13 mouse cellular contexts compared by ENCODE assay signal in the genomic region with DNA sequence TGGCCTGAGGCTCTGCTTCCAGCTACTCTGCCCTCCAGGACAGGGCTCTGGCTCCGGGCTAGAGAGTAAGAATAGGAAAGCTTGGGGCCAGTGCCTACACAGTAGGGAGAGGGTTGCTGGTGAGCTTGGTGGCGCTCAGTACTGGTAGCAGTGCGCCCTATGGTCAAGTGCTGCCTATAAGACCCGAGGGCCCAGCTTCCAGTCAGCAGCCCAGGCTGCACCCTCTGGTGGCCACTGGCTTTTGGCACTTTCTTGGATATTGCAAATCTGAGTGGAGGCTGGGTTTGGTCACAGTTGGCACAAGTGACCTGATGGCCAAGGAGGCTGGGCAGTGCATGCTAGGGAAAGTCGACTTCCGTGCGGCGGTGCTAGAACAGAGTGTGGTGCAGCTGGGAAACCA. TPM values are rescaled to one million over a fixed set of nuclear protein-coding genes. Genes with fewer than 3 reads are reported as not detected.
DNase-seq lines count a peak whose midpoint lies in the region; ATAC-seq and TF ChIP-seq lines count a peak whose summit lies in the region.
"Had no signal": no experiment of that assay in that cellular context is flagged by ENCODE, and none has a peak within 500 bp of the region (broad histone marks: within the 10 kb centered on the region; RNA-seq: fewer than 3 reads in every experiment).

No protein-coding gene starts in this region.

- ATAC-seq in kidney, embryonic 16.5 days (ENCODE audit: low FRiP score, low TSS enrichment): no peak
- no peak for ATAC-seq in kidney, embryonic 14.5 days (ENCODE audit: low FRiP score, low TSS enrichment)
- ATAC-seq in hindbrain, embryonic 12.5 days (ENCODE audit: low FRiP score): no peak

- DNase-seq in kidney, adult 18-20 months: peak; percentile 52
- peak; percentile 14 for DNase-seq in NIH3T3 (ENCODE audit: low read depth)
- no peak for DNase-seq in brain, embryonic 14.5 days (ENCODE audit: low read depth)
- no peak for DNase-seq in left cerebral cortex, postnatal 4 days
- DNase-seq: right cerebral cortex, adult 18-20 months had no signal

- no peak overlapping the region for H3K4me2 ChIP-seq in kidney, embryonic 16.5 days (replicated peaks; ENCODE audit: low read depth, low read length)
- H3K4me2 ChIP-seq in kidney, embryonic 14.5 days (replicated peaks; ENCODE audit: low read depth, low read length): no peak overlapping the region
- no peak overlapping the region for H3K4me2 ChIP-seq in hindbrain, embryonic 12.5 days (replicated peaks)
- H3K4me2 ChIP-seq: midbrain, embryonic 12.5 days; neural tube, embryonic 13.5 days had no signal

- no peaks in the 10 kb centered on the region for H3K9me3 ChIP-seq in kidney, embryonic 16.5 days (ENCODE audit: low read length)
- H3K9me3 ChIP-seq in kidney, embryonic 14.5 days (ENCODE audit: control insufficient read depth, low read length): no peaks in the 10 kb centered on the region
- no peaks in the 10 kb centered on the region for H3K9me3 ChIP-seq in hindbrain, embryonic 12.5 days (replicated peaks)
- H3K9me3 ChIP-seq: heart, embryonic 10.5 days; hindbrain, embryonic 10.5 days; midbrain, embryonic 12.5 days; neural tube, embryonic 13.5 days had no signal

- peaks cover 36% of the 10 kb centered on the region for H3K36me3 ChIP-seq in kidney, embryonic 16.5 days (ENCODE audit: insufficient read depth, low read length)
- peaks cover 55% of the 10 kb centered on the region for H3K36me3 ChIP-seq in kidney, embryonic 14.5 days (ENCODE audit: control insufficient read depth, insufficient read depth, low read length)
- peaks cover 82% of the 10 kb centered on the region for H3K36me3 ChIP-seq in hindbrain, embryonic 12.5 days

- no peak for TF ChIP-seq POLR2A in brain, embryonic 14.5 days (IDR thresholded peaks at IDR 0.05; ENCODE audit: borderline replicate concordance, extremely low read depth, insufficient read depth, insufficient read length, poor library complexity, severe bottlenecking)

- TF ChIP-seq CTCF in brain, embryonic 14.5 days (IDR thresholded peaks at IDR 0.05; ENCODE audit: borderline replicate concordance, extremely low read depth, insufficient read depth, insufficient read length): peak; percentile 14; the same call in 1 of the 2 replicates

- no peak overlapping the region for H3K4me3 ChIP-seq in kidney, embryonic 16.5 days (ENCODE audit: low read length)
- H3K4me3 ChIP-seq in kidney, embryonic 14.5 days (ENCODE audit: low read length): no peak overlapping the region
- H3K4me3 ChIP-seq in hindbrain, embryonic 12.5 days: no peak overlapping the region
- H3K4me3 ChIP-seq: erythroblast, embryonic 14.5 days; heart, embryonic 10.5 days; hindbrain, embryonic 10.5 days; midbrain, embryonic 12.5 days; neural tube, embryonic 13.5 days had no signal

- 91% methylated on average over 8 of the region's 8 CpGs for WGBS in kidney, embryonic 16.5 days
- 90% methylated on average over 8 of the region's 8 CpGs for WGBS in kidney, embryonic 14.5 days
- WGBS in hindbrain, embryonic 12.5 days: 93% methylated on average over 8 of the region's 8 CpGs

- H3K9ac ChIP-seq in kidney, embryonic 16.5 days (replicated peaks; ENCODE audit: low read length): no peak overlapping the region
- H3K9ac ChIP-seq in kidney, embryonic 14.5 days (ENCODE audit: low read depth, low read length): no peak overlapping the region
- H3K9ac ChIP-seq in hindbrain, embryonic 12.5 days: no peak overlapping the region
- H3K9ac ChIP-seq: midbrain, embryonic 12.5 days; neural tube, embryonic 13.5 days had no signal

- no peaks in the 10 kb centered on the region for H3K27me3 ChIP-seq in kidney, embryonic 16.5 days (ENCODE audit: insufficient read depth, low read length)
- no peaks in the 10 kb centered on the region for H3K27me3 ChIP-seq in kidney, embryonic 14.5 days (ENCODE audit: control insufficient read depth, insufficient read depth, low read length)
- H3K27me3 ChIP-seq in hindbrain, embryonic 12.5 days: no peaks in the 10 kb centered on the region
- H3K27me3 ChIP-seq: midbrain, embryonic 12.5 days; neural tube, embryonic 13.5 days had no signal

- H3K4me1 ChIP-seq in kidney, embryonic 16.5 days (ENCODE audit: insufficient read depth, low read length): peaks cover 8% of the 10 kb centered on the region; the same call in 1 of the 2 replicates
- H3K4me1 ChIP-seq in kidney, embryonic 14.5 days (ENCODE audit: control insufficient read depth, insufficient read depth, low read length): peaks cover 7% of the 10 kb centered on the region
- H3K4me1 ChIP-seq in hindbrain, embryonic 12.5 days: no peaks in the 10 kb centered on the region
- H3K4me1 ChIP-seq: hindbrain, embryonic 10.5 days; midbrain, embryonic 12.5 days had no signal

- no peak overlapping the region for H3K27ac ChIP-seq in kidney, embryonic 16.5 days (ENCODE audit: low read length)
- 0 out of 2 replicates have a peak overlapping the region, but pooled peaks have one; percentile 14 for H3K27ac ChIP-seq in kidney, embryonic 14.5 days (ENCODE audit: low read depth, low read length)
- H3K27ac ChIP-seq in hindbrain, embryonic 12.5 days: no peak overlapping the region
- H3K27ac ChIP-seq: hindbrain, embryonic 10.5 days; midbrain, embryonic 12.5 days; neural tube, embryonic 13.5 days had no signal

- intact Hi-C loops in left cerebral cortex, postnatal 4 days (cut with DNase I): no loop called here

RNA-seq across cellular contexts. Expression of a gene that starts 29.1 kb away (rescaled TPM):
- polyA plus RNA-seq in kidney, embryonic 16.5 days (2015; fragmentation: Nextera tagmentation; extraction: Ambion mirVana): 20.7 and 25.7 TPM in 2 replicates
- polyA plus RNA-seq in brain, embryonic 14.5 days (2012; rRNA removed): 45.5 and 46.2 TPM in 2 replicates
- 15.3 and 28.6 TPM in 2 replicates for polyA plus RNA-seq in kidney, embryonic 14.5 days (2014; fragmentation: Nextera tagmentation; extraction: Ambion mirVana)
- 10 to 100 TPM; 33.9 to 42.1 TPM for total RNA-seq in left cerebral cortex, postnatal 4 days (2021)
- polyA plus RNA-seq in hindbrain, embryonic 12.5 days (2016; fragmentation: Nextera tagmentation; extraction: Ambion mirVana): 24.2 and 24.3 TPM in 2 replicates

RNA-seq across cellular contexts. Expression of a gene that starts 41.8 kb away (rescaled TPM):
- polyA plus RNA-seq in kidney, embryonic 16.5 days (2015; fragmentation: Nextera tagmentation; extraction: Ambion mirVana): 104 and 108 TPM in 2 replicates
- 133 and 160 TPM in 2 replicates for polyA plus RNA-seq in brain, embryonic 14.5 days (2012; rRNA removed)
- 79.1 and 98.3 TPM in 2 replicates for polyA plus RNA-seq in kidney, embryonic 14.5 days (2014; fragmentation: Nextera tagmentation; extraction: Ambion mirVana)
- total RNA-seq in left cerebral cortex, postnatal 4 days (2021): 10 to 100 TPM; 36.6 to 40.0 TPM
- polyA plus RNA-seq in hindbrain, embryonic 12.5 days (2016; fragmentation: Nextera tagmentation; extraction: Ambion mirVana): 120 TPM in 2 replicates

RNA-seq across cellular contexts. Expression of a gene that starts 42.0 kb away (rescaled TPM):
- 18.3 and 21.2 TPM in 2 replicates for polyA plus RNA-seq in kidney, embryonic 16.5 days (2015; fragmentation: Nextera tagmentation; extraction: Ambion mirVana)
- 44.4 and 45.9 TPM in 2 replicates for polyA plus RNA-seq in brain, embryonic 14.5 days (2012; rRNA removed)
- polyA plus RNA-seq in kidney, embryonic 14.5 days (2014; fragmentation: Nextera tagmentation; extraction: Ambion mirVana): 10.8 and 17.4 TPM in 2 replicates
- total RNA-seq in left cerebral cortex, postnatal 4 days (2021): 10 to 100 TPM; 53.5 to 58.1 TPM
- polyA plus RNA-seq in hindbrain, embryonic 12.5 days (2016; fragmentation: Nextera tagmentation; extraction: Ambion mirVana): 20.8 and 25.3 TPM in 2 replicates

Comparison
In these comparisons a context has a peak if more than half of its experiments do, and no peak if none do; other contexts are left out.
1. DNase-seq: peak in kidney, adult 18-20 months (single experiment) and NIH3T3 (single experiment); none in brain, embryonic 14.5 days (single experiment) and left cerebral cortex, postnatal 4 days (single experiment).